Mouse (Mus musculus): ENCODE measurements at regions not wholly inside any gene's neighbourhood (a gene's known extent, or its start where the extent isn't known, plus 50 kb on each side); places are given as distances from the start of the nearest gene placed in this dataset.

- TF ChIP-seq POLR2A (IDR thresholded peaks at IDR 0.05; ENCODE audit: low read depth, low read length) (no peak), CTCF (IDR thresholded peaks at IDR 0.05; ENCODE audit: extremely low read depth, insufficient read length, insufficient replicate concordance, low read depth, low read length) (no peak)
These were observed 148.2 kb upstream of the Thbs1 start for GRCm38 (mm10) chr2:117963526-117963925.

Data from small intestine, adult 2 months (tissue).